Mouse (Mus musculus) liver, embryonic 12.5 days (tissue): ENCODE results near the gene Zfr. TPM values are rescaled to one million over a fixed set of nuclear protein-coding genes. Genes with fewer than 3 reads are reported as not detected.
"Not testable (repeated sequence)": the region's sequence is repeated elsewhere in the genome, so short reads cannot be mapped to it uniquely, and the experiment has no call there.

Experiments
- ATAC-seq: fragments of 200-750 bp; cut with Nextera tagmentation; 2 replicates; pipeline ENCODE4 v1.8.0; 2017; ENCODE audit warnings: moderate number of reproducible peaks, mild to moderate bottlenecking, moderate library complexity
- H3K27ac ChIP-seq: fragments of 300-500 bp; sonication (generic); 2 replicates; pipeline ENCODE4 v1.5.1; 2016; ENCODE audit warnings: mild to moderate bottlenecking
- H3K27me3 ChIP-seq: fragments of 300-500 bp; sonication (generic); replicated peaks from 2 replicates; pipeline ENCODE4 v1.6.1; 2016; ENCODE audit warnings: mild to moderate bottlenecking, moderate library complexity
- H3K36me3 ChIP-seq: fragments of 300-500 bp; sonication (generic); 2 replicates; pipeline ENCODE4 v1.6.1; 2016; ENCODE audit warnings: mild to moderate bottlenecking, moderate library complexity
- H3K4me1 ChIP-seq: fragments of 300-500 bp; sonication (generic); 2 replicates; pipeline ENCODE4 v1.6.1; 2016
- H3K4me2 ChIP-seq: fragments of 300-500 bp; sonication (generic); 2 replicates; pipeline ENCODE4 v1.6.1; 2016; ENCODE audit warnings: mild to moderate bottlenecking, moderate library complexity
- H3K4me3 ChIP-seq: fragments of 300-500 bp; sonication (generic); 2 replicates; pipeline ENCODE4 v1.5.1; 2016; ENCODE audit warnings: mild to moderate bottlenecking, moderate library complexity
- H3K9ac ChIP-seq: fragments of 300-500 bp; sonication (generic); 2 replicates; pipeline ENCODE4 v1.6.1; 2016; ENCODE audit warnings: mild to moderate bottlenecking, moderate library complexity
- H3K9me3 ChIP-seq: fragments of 300-500 bp; sonication (generic); replicated peaks from 2 replicates; pipeline ENCODE4 v1.6.1; 2016; ENCODE audit warnings: mild to moderate bottlenecking, moderate library complexity
- WGBS: fragments of 180-500 bp; shearing (Covaris S2); methylation state at CpG from one replicate; pipeline ENCODE4 v1.1.7; 2016; ENCODE audit not compliant: insufficient replicate concordance; 5-methylcytosine and 5-hydroxymethylcytosine counted together
- polyA plus RNA-seq: library from polyadenylated mRNA; unstranded; fragments of >200 nt; fragmentation: Nextera tagmentation; extraction: Ambion mirVana; gene quantifications from 2 replicates; pipeline ENCODE4 v1.2.1, GENCODE M21; 2016

Gene Zfr
- polyA plus RNA-seq, 1 experiment from 2014 or later: 56.3 TPM

DNA sequence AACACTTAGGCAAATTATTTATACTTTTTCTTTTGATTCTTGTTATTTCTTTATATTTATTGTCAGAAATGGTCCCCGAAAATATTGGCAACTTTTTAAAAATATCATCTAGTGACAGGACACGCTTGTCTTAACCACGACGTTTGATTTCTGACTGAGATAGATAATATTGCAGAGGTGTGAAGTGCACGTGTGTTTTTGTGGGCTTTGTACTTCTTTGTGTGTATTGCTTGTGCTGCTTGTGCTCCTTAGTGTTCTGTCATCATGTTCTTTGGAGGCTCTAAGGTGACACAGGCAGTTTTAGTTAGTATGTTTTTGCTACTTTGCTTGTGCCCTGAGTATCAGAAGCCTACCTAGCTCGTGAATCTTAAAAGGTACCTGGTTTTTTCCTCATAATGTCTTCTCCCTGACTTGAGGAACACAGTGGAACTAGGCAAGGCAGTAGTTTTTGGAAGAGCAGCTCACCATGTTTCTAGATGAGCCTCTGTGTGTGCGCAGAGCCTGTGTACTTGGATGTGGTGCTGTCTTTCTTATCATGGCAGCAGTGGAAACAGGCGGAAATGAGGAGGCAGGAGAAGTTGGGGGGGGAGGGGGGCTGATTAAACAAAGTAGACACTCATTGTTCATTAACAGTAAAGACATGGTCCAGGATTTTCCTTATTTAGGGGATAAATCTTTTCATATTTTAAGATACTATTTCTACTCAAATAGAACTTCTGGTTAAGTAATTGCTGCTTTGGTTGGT lies 23.5 kb downstream of the Zfr start:
- no peak for ATAC-seq

DNA sequence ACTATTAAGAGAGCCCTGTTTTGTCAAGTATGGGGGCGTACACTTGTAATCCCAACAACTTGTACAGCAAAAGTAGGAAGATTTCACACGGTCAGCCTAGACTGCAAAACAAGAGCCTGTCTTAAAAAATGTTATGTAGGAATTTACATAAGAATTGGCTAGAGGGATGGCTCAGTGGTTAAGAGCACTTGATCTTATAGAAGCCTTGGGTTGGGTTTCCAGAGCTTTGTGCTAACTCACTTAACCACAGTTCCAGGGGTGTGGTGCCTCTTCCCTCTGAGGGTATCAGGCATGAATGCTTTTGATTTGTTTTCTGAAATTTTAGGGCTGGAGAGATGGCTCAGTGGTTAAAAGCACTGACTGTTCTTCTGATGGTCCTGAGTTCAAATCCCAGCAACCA lies 29.8 kb downstream of the Zfr start:
- 92% methylated on average over 2 of the region's 2 CpGs for WGBS
- Histone ChIP-seq H3K9me3 (no peaks in the 10 kb centered on the region), H3K27me3 (no peaks in the 10 kb centered on the region), H3K4me1 (no peaks in the 10 kb centered on the region), H3K4me3 (no peak overlapping the region), H3K4me2 (no peak overlapping the region), H3K36me3 (peaks cover 82% of the 10 kb centered on the region), H3K9ac (no peak overlapping the region), H3K27ac (no peak overlapping the region)
- no peak for ATAC-seq

More for the DNA sequence above, 23.5 kb downstream of the Zfr start:
- H3K4me3 ChIP-seq: no peak overlapping the region
- no peak overlapping the region for H3K4me2 ChIP-seq
- no peaks in the 10 kb centered on the region for H3K27me3 ChIP-seq
- H3K9ac ChIP-seq: no peak overlapping the region
- peaks cover 68% of the 10 kb centered on the region for H3K36me3 ChIP-seq
- H3K4me1 ChIP-seq: peaks cover 5% of the 10 kb centered on the region; the same call in 1 of the 2 replicates
- WGBS: 53% methylated on average over 8 of the region's 8 CpGs
- H3K9me3 ChIP-seq: no peaks in the 10 kb centered on the region
- 0 out of 2 replicates have a peak overlapping the region, but pooled peaks have one; percentile 20 for H3K27ac ChIP-seq

DNA sequence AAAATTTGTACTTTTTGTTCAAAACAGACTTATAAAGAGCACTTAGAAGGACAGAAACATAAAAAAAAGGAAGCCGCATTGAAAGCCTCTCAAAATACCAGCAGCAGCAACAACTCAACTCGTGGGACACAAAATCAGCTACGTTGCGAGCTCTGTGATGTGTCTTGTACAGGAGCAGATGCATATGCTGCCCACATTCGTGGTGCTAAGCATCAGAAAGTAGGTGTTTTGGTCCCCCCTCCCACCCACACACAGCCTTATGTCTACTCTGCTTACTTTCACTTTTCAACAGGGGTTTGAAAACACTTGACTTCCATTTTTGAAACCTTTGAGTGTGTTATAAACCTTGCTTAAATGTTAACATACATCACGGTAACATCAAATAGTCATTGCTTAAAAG lies 31.9 kb downstream of the Zfr start:
- peaks cover 85% of the 10 kb centered on the region for H3K36me3 ChIP-seq
- H3K9me3 ChIP-seq: no peaks in the 10 kb centered on the region
- H3K27me3 ChIP-seq: no peaks in the 10 kb centered on the region
- H3K4me2 ChIP-seq: no peak overlapping the region
- H3K9ac ChIP-seq: no peak overlapping the region
- no peaks in the 10 kb centered on the region for H3K4me1 ChIP-seq
- 85% methylated on average over 6 of the region's 6 CpGs for WGBS
- no peak for ATAC-seq
- no peak overlapping the region for H3K27ac ChIP-seq
- H3K4me3 ChIP-seq: no peak overlapping the region

DNA sequence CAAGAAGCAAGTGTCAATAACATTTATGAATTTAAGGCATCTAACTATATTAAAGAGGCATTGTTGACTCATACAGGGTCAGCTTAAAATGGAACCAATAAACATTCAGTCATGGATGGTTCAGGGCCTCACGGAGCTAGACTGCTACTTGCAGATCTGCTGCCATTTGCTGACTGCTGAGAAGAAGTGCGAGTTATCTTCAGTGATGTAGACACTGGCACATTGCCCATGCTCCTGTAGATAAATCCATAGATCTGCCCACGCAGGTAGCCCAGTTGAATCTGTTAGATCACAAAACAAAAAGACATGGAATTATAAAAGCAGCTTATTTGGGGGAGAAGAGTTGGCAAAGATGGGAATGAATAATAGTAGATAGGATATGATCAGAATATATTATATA lies 36.1 kb downstream of the Zfr start:
- Histone ChIP-seq H3K9ac (no peak overlapping the region), H3K27ac (no peak overlapping the region), H3K4me2 (no peak overlapping the region), H3K27me3 (no peaks in the 10 kb centered on the region), H3K4me1 (no peaks in the 10 kb centered on the region), H3K4me3 (no peak overlapping the region), H3K9me3 (no peaks in the 10 kb centered on the region), H3K36me3 (peaks cover 89% of the 10 kb centered on the region)
- 84% methylated on average over 3 of the region's 3 CpGs for WGBS
- ATAC-seq: no peak

DNA sequence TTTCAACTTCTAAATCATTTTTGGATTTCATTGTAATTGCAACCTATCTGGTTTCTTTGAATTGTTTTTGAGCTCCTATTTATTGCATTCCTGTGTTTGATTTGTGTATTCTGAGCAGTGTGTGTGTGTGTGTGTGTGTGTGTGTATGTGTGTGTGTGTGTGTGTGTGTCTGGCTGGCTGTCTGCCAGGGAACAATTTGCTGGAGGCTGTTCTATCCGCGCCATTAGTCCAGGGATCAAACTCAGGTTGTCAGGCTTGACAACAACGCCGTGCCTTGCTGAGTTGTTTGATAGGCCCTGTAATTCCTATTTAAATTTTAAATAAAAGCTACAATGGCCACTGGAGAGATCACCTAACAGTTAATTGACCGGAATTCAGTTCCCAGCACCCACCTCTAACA lies 60.5 kb downstream of the Zfr start:
- no peak overlapping the region for H3K4me3 ChIP-seq
- H3K4me1 ChIP-seq: peaks cover 20% of the 10 kb centered on the region
- no peak for ATAC-seq
- H3K36me3 ChIP-seq: peaks cover 87% of the 10 kb centered on the region
- H3K9ac ChIP-seq: no peak overlapping the region
- no peak overlapping the region for H3K4me2 ChIP-seq
- H3K27me3 ChIP-seq: no peaks in the 10 kb centered on the region
- 94% methylated on average over 5 of the region's 5 CpGs for WGBS
- H3K9me3 ChIP-seq: no peaks in the 10 kb centered on the region
- no peak overlapping the region for H3K27ac ChIP-seq

GRCm38 (mm10) chr15:12181181-12181805 lies 63.7 kb downstream of the Zfr start:
- Histone ChIP-seq H3K4me1 (peaks cover 20% of the 10 kb centered on the region), H3K27ac (peak overlapping the region; percentile 67), H3K36me3 (peaks cover 84% of the 10 kb centered on the region), H3K4me2 (peak overlapping the region; percentile 20; the same call in 1 of the 2 replicates)
- not testable (repeated sequence) for H3K9me3 ChIP-seq, H3K9ac ChIP-seq, H3K4me3 ChIP-seq, H3K27me3 ChIP-seq
- WGBS: 22% methylated on average over 13 of the region's 13 CpGs
- ATAC-seq: peak; percentile 90

- no peaks in the 10 kb centered on the region for H3K9me3 ChIP-seq
- H3K27ac ChIP-seq: peak overlapping the region; percentile 89
- H3K27me3 ChIP-seq: no peaks in the 10 kb centered on the region
- peaks cover 19% of the 10 kb centered on the region for H3K36me3 ChIP-seq
- H3K4me1 ChIP-seq: peaks cover 47% of the 10 kb centered on the region
- H3K4me2 ChIP-seq: peak overlapping the region; percentile 77
- H3K4me3 ChIP-seq: peak overlapping the region; percentile 52
- H3K9ac ChIP-seq: peak overlapping the region; percentile 68
- WGBS: 7% methylated on average over 25 of the region's 25 CpGs
- peak; percentile 84 for ATAC-seq
These were observed 76.5 kb downstream of the Zfr start for GRCm38 (mm10) chr15:12193880-12194816.

DNA sequence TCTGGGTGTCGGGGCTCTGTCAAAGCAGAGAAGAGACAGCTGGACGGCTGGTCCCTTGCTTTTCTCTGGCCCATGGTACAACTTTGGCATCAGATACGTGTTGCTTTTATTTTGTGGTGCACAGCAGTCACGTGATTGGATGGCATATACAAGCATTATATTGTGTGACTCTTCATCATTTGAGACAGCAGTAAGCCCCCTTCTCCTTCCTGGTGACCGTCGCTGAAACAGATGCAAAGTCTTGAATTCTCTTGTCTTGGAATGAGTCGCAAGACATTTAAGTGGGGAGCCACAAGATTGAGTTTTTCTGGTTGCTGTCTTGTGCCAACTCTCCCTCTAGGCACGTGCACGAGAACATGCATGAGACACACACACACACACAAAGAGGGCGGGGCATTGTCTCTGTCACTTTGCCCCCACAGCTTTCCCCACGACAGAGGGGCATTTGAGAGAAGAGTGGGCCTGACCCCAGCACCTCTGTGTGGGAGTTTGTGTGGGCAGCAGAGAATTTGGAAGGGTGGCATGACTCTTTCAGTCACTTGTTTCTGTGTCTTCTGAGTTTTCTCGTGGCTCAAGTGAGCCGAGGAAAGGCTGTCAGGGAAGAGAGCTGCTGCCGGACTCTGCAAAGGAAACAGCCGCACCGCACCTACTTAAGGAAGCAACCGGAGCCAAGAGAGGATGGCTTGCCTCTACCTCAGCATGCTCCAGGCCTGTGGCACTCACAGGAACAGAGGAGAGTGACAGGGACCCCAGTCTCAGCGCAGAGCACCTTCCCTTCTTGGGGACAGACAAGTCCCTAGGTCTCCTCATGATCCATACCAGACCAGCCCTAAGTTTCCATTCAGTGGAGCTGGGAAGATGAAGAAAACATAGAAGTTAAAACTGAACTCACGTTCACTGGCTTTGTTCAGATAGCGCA lies 77.4 kb downstream of the Zfr start:
- WGBS: 27% methylated on average over 20 of the region's 20 CpGs
- peak overlapping the region; percentile 68 for H3K9ac ChIP-seq
- peak overlapping the region; percentile 77 for H3K4me2 ChIP-seq
- ATAC-seq: no peak
- peak overlapping the region; percentile 89 for H3K27ac ChIP-seq
- H3K4me3 ChIP-seq: peak overlapping the region; percentile 52
- no peaks in the 10 kb centered on the region for H3K9me3 ChIP-seq
- peaks cover 16% of the 10 kb centered on the region for H3K36me3 ChIP-seq
- no peaks in the 10 kb centered on the region for H3K27me3 ChIP-seq
- H3K4me1 ChIP-seq: peaks cover 47% of the 10 kb centered on the region

GRCm38 (mm10) chr15:12195966-12196365 lies 78.3 kb downstream of the Zfr start:
- no peak overlapping the region for H3K4me3 ChIP-seq
- no peaks in the 10 kb centered on the region for H3K9me3 ChIP-seq
- H3K9ac ChIP-seq: no peak overlapping the region
- peaks cover 47% of the 10 kb centered on the region for H3K4me1 ChIP-seq
- H3K27me3 ChIP-seq: no peaks in the 10 kb centered on the region
- H3K4me2 ChIP-seq: peak overlapping the region; percentile 77; the same call in 1 of the 2 replicates
- WGBS: 83% methylated on average over 5 of the region's 6 CpGs
- no peak for ATAC-seq
- H3K27ac ChIP-seq: no peak overlapping the region
- H3K36me3 ChIP-seq: peaks cover 7% of the 10 kb centered on the region; the same call in 1 of the 2 replicates

DNA sequence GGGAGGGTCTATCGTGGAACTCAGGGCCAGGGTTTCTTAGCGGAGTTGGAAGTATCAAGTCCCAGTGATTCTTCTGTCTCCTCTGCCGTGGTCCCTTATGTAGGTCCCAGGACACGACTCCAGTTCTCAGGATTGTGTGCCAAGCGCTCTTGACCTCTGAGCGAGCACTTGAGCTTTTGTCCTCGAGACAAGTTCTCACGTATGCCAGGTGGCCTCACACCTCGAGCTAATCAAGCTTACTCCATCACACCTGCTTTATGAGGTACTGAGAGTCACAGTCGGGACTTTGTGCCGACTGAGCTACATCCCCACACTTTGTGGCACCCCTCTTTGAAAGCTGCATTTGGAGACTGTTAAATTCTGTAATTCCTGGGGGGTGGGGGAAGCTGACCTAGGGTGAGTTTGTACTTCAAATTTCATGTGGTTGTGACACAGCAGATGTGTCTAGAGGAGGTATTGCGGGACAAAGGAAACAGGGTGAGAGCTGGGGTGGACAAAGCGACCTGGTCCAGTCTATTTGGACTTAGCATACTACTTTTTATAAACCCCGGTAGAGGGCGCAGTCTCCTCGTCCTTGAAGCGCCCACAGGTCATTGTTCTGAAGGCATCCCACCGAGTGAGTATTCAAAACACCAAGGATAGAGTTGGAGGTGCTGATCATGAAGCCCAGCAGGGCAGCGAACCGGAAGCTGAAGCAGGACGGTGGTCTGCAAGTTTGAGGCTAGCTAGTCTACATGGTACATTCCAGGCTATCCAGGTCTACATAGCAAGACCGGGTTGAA lies 79.0 kb downstream of the Zfr start:
- WGBS: 28% methylated on average over 22 of the region's 22 CpGs
- peak overlapping the region; percentile 38 for H3K4me2 ChIP-seq
- no peak overlapping the region; the same call in 1 of the 2 replicates for H3K4me3 ChIP-seq
- H3K9ac ChIP-seq: no peak overlapping the region
- ATAC-seq: peak; percentile 50
- H3K27me3 ChIP-seq: no peaks in the 10 kb centered on the region
- H3K4me1 ChIP-seq: peaks cover 47% of the 10 kb centered on the region
- H3K36me3 ChIP-seq: peaks cover 5% of the 10 kb centered on the region; the same call in 1 of the 2 replicates
- H3K9me3 ChIP-seq: no peaks in the 10 kb centered on the region
- H3K27ac ChIP-seq: no peak overlapping the region
